19 mouse cellular contexts compared by ENCODE assay signal in the genomic region with DNA sequence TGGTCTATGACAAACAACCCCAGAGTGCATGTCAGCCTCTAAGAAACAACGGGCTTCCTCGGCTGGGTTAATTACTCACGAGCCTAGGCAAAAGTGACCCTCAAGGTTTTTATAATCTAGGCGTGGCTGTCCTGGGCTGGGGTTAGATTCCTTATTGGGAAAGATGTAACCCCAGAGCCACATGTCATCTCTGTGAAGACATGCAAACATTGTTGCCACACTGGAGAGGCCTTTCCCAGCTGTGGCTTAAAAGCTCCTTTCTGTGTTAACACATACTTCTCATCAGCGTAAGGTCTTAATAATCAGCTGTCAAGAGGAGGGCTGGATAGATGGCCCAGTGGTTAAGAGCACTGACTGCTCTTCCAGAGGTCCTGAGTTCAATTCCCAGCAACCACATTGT.
"Had no signal": no experiment of that assay in that cellular context is flagged by ENCODE, and none has a peak within 500 bp of the region (broad histone marks: within the 10 kb centered on the region; RNA-seq: fewer than 3 reads in every experiment).

No protein-coding gene starts in this region.

- H3K9ac ChIP-seq: liver, embryonic 13.5 days; liver, embryonic 15.5 days; lung, embryonic 14.5 days; midbrain, embryonic 13.5 days; midbrain, embryonic 15.5 days; neural tube, embryonic 13.5 days; neural tube, embryonic 15.5 days had no signal

- H3K27ac ChIP-seq: liver, embryonic 13.5 days; liver, embryonic 15.5 days; macrophage; midbrain, embryonic 13.5 days; midbrain, embryonic 15.5 days; neural tube, embryonic 13.5 days; neural tube, embryonic 15.5 days had no signal

- H3K4me1 ChIP-seq: liver, embryonic 13.5 days; liver, embryonic 15.5 days; megakaryocyte, embryonic 14.5 days; midbrain, embryonic 13.5 days; midbrain, embryonic 15.5 days; neural tube, embryonic 13.5 days; neural tube, embryonic 15.5 days had no signal

- H3K4me3 ChIP-seq: liver, embryonic 13.5 days; liver, embryonic 15.5 days; megakaryocyte, embryonic 14.5 days; midbrain, embryonic 13.5 days; midbrain, embryonic 15.5 days; neural tube, embryonic 13.5 days; neural tube, embryonic 15.5 days had no signal

- H3K27me3 ChIP-seq: liver, embryonic 13.5 days; liver, embryonic 15.5 days; megakaryocyte, embryonic 14.5 days; midbrain, embryonic 13.5 days; midbrain, embryonic 15.5 days; neural tube, embryonic 13.5 days; neural tube, embryonic 15.5 days had no signal

- H3K9me3 ChIP-seq: liver, embryonic 13.5 days; liver, embryonic 15.5 days; megakaryocyte, embryonic 14.5 days; midbrain, embryonic 13.5 days; midbrain, embryonic 15.5 days; neural tube, embryonic 13.5 days; neural tube, embryonic 15.5 days had no signal

- DNase-seq: liver, embryonic 13.5 days; lung, adult 18-20 months; lung, embryonic 14.5 days; retina, postnatal 1 day; right cerebral cortex, adult 18-20 months; right cerebral cortex, postnatal 25 days; right cerebral cortex, postnatal 4 days; spleen, adult 18-20 months; thymus, adult 18-20 months; thymus, postnatal 14 days; thymus, postnatal 36 days had no signal

- ATAC-seq: midbrain, embryonic 13.5 days; midbrain, embryonic 15.5 days had no signal

- H3K4me2 ChIP-seq: liver, embryonic 13.5 days; liver, embryonic 15.5 days; lung, embryonic 14.5 days; midbrain, embryonic 11.5 days; midbrain, embryonic 13.5 days; midbrain, embryonic 15.5 days; neural tube, embryonic 13.5 days; neural tube, embryonic 15.5 days had no signal
